29 mouse cellular contexts compared by ENCODE assay signal in the genomic region with DNA sequence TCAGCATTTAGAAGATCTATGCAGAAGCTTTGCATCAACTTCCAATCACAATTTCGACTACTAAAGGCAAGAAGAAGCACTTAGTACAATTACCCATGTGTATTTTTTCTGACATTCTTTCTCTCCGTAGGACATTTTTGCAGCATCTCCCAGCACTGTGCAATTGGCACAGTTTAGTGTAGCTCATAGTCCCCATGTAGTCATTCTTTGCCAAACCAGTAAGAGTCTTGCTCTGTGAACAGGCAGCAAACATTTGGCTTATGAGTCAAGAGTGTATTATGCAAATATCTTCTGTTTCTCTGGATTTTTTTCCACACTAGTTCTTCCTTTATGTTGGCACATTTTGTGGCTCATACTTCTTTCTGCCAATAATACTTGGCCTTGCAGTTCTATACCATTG.
DNase-seq lines count a peak whose midpoint lies in the region; ATAC-seq lines count a peak whose summit lies in the region.
"Had no signal": no experiment of that assay in that cellular context is flagged by ENCODE, and none has a peak within 500 bp of the region (broad histone marks: within the 10 kb centered on the region; RNA-seq: fewer than 3 reads in every experiment).

No protein-coding gene starts in this region.

- no peaks in the 10 kb centered on the region for H3K9me3 ChIP-seq in forebrain, embryonic 15.5 days
- H3K9me3 ChIP-seq in forebrain, embryonic 10.5 days = no peaks in the 10 kb centered on the region
- no peaks in the 10 kb centered on the region for H3K9me3 ChIP-seq in forebrain, embryonic 16.5 days (ENCODE audit: control insufficient read depth, low read length)
- no peaks in the 10 kb centered on the region for H3K9me3 ChIP-seq in hindbrain, embryonic 10.5 days
- H3K9me3 ChIP-seq in intestine, embryonic 15.5 days = no peaks in the 10 kb centered on the region
- H3K9me3 ChIP-seq: embryonic facial prominence, embryonic 13.5 days; heart, embryonic 12.5 days; kidney, embryonic 15.5 days; limb, embryonic 13.5 days; lung, embryonic 15.5 days; neural tube, embryonic 13.5 days had no signal

- no peaks in the 10 kb centered on the region for H3K27me3 ChIP-seq in forebrain, embryonic 15.5 days
- no peaks in the 10 kb centered on the region for H3K27me3 ChIP-seq in forebrain, embryonic 10.5 days (ENCODE audit: poor library complexity, severe bottlenecking)
- no peaks in the 10 kb centered on the region for H3K27me3 ChIP-seq in forebrain, embryonic 16.5 days (replicated peaks; ENCODE audit: control insufficient read depth, insufficient read depth, low read length)
- no peaks in the 10 kb centered on the region for H3K27me3 ChIP-seq in hindbrain, embryonic 10.5 days (ENCODE audit: insufficient read depth, poor library complexity, severe bottlenecking)
- no peaks in the 10 kb centered on the region for H3K27me3 ChIP-seq in intestine, embryonic 15.5 days (replicated peaks)
- H3K27me3 ChIP-seq: CH12.LX; embryonic facial prominence, embryonic 13.5 days; heart, embryonic 12.5 days; kidney, embryonic 15.5 days; limb, embryonic 13.5 days; lung, embryonic 15.5 days; neural tube, embryonic 13.5 days had no signal

- no peak overlapping the region for H3K4me2 ChIP-seq in forebrain, embryonic 15.5 days (replicated peaks)
- no peak overlapping the region for H3K4me2 ChIP-seq in forebrain, embryonic 16.5 days (ENCODE audit: low read length)
- H3K4me2 ChIP-seq in intestine, embryonic 15.5 days (replicated peaks) = no peak overlapping the region
- H3K4me2 ChIP-seq: embryonic facial prominence, embryonic 13.5 days; heart, embryonic 12.5 days; hindbrain, embryonic 14.5 days; kidney, embryonic 15.5 days; limb, embryonic 13.5 days; liver, embryonic 11.5 days; lung, embryonic 15.5 days; midbrain, embryonic 11.5 days; neural tube, embryonic 13.5 days had no signal

- H3K4me1 ChIP-seq in forebrain, embryonic 15.5 days = no peaks in the 10 kb centered on the region; the same call in 1 of the 2 replicates
- H3K4me1 ChIP-seq in forebrain, embryonic 10.5 days = no peaks in the 10 kb centered on the region
- H3K4me1 ChIP-seq in forebrain, embryonic 16.5 days (replicated peaks; ENCODE audit: control insufficient read depth, insufficient read depth, low read length) = no peaks in the 10 kb centered on the region
- H3K4me1 ChIP-seq in hindbrain, embryonic 10.5 days (replicated peaks) = no peaks in the 10 kb centered on the region
- no peaks in the 10 kb centered on the region for H3K4me1 ChIP-seq in intestine, embryonic 15.5 days (replicated peaks)
- H3K4me1 ChIP-seq: embryonic facial prominence, embryonic 13.5 days; heart, embryonic 12.5 days; kidney, embryonic 15.5 days; limb, embryonic 13.5 days; lung, embryonic 15.5 days; neural tube, embryonic 13.5 days had no signal

- no peak for DNase-seq in forebrain, embryonic 10.5 days (ENCODE audit: extremely low spot score, low spot score)
- DNase-seq in 3T3-L1 (ENCODE audit: low read depth, low spot score) = peak; percentile 44
- DNase-seq in Muller cell, postnatal 12 days (ENCODE audit: inconsistent ontology term) = peak; percentile 81
- DNase-seq in hindbrain, embryonic 10.5 days (ENCODE audit: low spot score) = no peak
- DNase-seq: adrenal gland, postnatal 25 days; cerebellum, adult 2 months; heart, adult 2 months; heart, postnatal 4 days; kidney, adult 11 months; kidney, postnatal 25 days; retina, postnatal 1 day; right cerebral cortex, postnatal 25 days; spleen, adult 18-20 months; thymus, adult 18-20 months; thymus, postnatal 25 days had no signal

- WGBS in forebrain, embryonic 15.5 days = 77% methylated on average over 2 of the region's 2 CpGs
- 85% methylated on average over 2 of the region's 2 CpGs for WGBS in forebrain, embryonic 10.5 days
- WGBS in forebrain, embryonic 16.5 days = 67% methylated on average over 2 of the region's 2 CpGs
- 80% methylated on average over 2 of the region's 2 CpGs for WGBS in hindbrain, embryonic 10.5 days
- 74% methylated on average over 2 of the region's 2 CpGs for WGBS in intestine, embryonic 15.5 days

- peak; percentile 72; the same call in 1 of the 2 replicates for ATAC-seq in forebrain, embryonic 15.5 days (replicated peaks)
- peak; percentile 84 for ATAC-seq in forebrain, embryonic 16.5 days
- no peak for ATAC-seq in intestine, embryonic 15.5 days
- ATAC-seq: Patski had no signal

- H3K4me3 ChIP-seq in forebrain, embryonic 15.5 days = no peak overlapping the region
- H3K4me3 ChIP-seq in forebrain, embryonic 10.5 days = no peak overlapping the region
- H3K4me3 ChIP-seq in forebrain, embryonic 16.5 days (replicated peaks; ENCODE audit: low read length) = no peak overlapping the region
- H3K4me3 ChIP-seq in hindbrain, embryonic 10.5 days = no peak overlapping the region
- H3K4me3 ChIP-seq in intestine, embryonic 15.5 days (replicated peaks) = no peak overlapping the region
- H3K4me3 ChIP-seq: embryonic facial prominence, embryonic 13.5 days; heart, adult 2 months; heart, embryonic 12.5 days; kidney, embryonic 15.5 days; limb, embryonic 13.5 days; lung, embryonic 15.5 days; neural tube, embryonic 13.5 days had no signal

- no peaks in the 10 kb centered on the region for H3K36me3 ChIP-seq in forebrain, embryonic 15.5 days
- H3K36me3 ChIP-seq in forebrain, embryonic 10.5 days (replicated peaks) = no peaks in the 10 kb centered on the region
- no peaks in the 10 kb centered on the region for H3K36me3 ChIP-seq in forebrain, embryonic 16.5 days (ENCODE audit: control insufficient read depth, insufficient read depth)
- no peaks in the 10 kb centered on the region for H3K36me3 ChIP-seq in hindbrain, embryonic 10.5 days
- no peaks in the 10 kb centered on the region for H3K36me3 ChIP-seq in intestine, embryonic 15.5 days
- H3K36me3 ChIP-seq: embryonic facial prominence, embryonic 13.5 days; heart, embryonic 12.5 days; kidney, embryonic 15.5 days; limb, embryonic 13.5 days; lung, embryonic 15.5 days; neural tube, embryonic 13.5 days had no signal

- no peak overlapping the region for H3K9ac ChIP-seq in forebrain, embryonic 15.5 days (replicated peaks)
- no peak overlapping the region for H3K9ac ChIP-seq in forebrain, embryonic 16.5 days (replicated peaks; ENCODE audit: low read depth, low read length)
- no peak overlapping the region for H3K9ac ChIP-seq in intestine, embryonic 15.5 days
- H3K9ac ChIP-seq: embryonic facial prominence, embryonic 13.5 days; heart, embryonic 12.5 days; hindbrain, embryonic 14.5 days; kidney, embryonic 15.5 days; limb, embryonic 13.5 days; lung, embryonic 15.5 days; neural tube, embryonic 13.5 days had no signal

- no peak overlapping the region for H3K27ac ChIP-seq in forebrain, embryonic 15.5 days (replicated peaks)
- no peak overlapping the region for H3K27ac ChIP-seq in forebrain, embryonic 10.5 days
- no peak overlapping the region for H3K27ac ChIP-seq in forebrain, embryonic 16.5 days (ENCODE audit: low read length)
- no peak overlapping the region for H3K27ac ChIP-seq in hindbrain, embryonic 10.5 days
- no peak overlapping the region for H3K27ac ChIP-seq in intestine, embryonic 15.5 days
- H3K27ac ChIP-seq: embryonic facial prominence, embryonic 13.5 days; heart, adult 2 months; hindbrain, embryonic 14.5 days; kidney, embryonic 15.5 days; limb, embryonic 13.5 days; lung, embryonic 15.5 days; neural tube, embryonic 13.5 days had no signal

Comparison
In these comparisons a context has a peak if more than half of its experiments do, and no peak if none do; other contexts are left out.
1. DNase-seq: peak in 3T3-L1 (single experiment) and Muller cell, postnatal 12 days (single experiment); none in forebrain, embryonic 10.5 days (single experiment) and hindbrain, embryonic 10.5 days (single experiment).